Mouse (Mus musculus) lung, postnatal 4 days (tissue): ENCODE measurements around the gene Tpcn1.

Experiments
- DNase-seq, 2 experiments: peaks; one replicate each; pipeline ENCODE4 v3.0.0; 2021

Gene Tpcn1

GRCm38 (mm10) chr5:120607335-120607734 is 18.9 kb upstream of the Tpcn1 start:
- DNase-seq, result no peak

GRCm38 (mm10) chr5:120606590-120607200 is 18.2 kb upstream of the Tpcn1 start:
- DNase-seq, result peak in 1 of 2 experiments; percentile 22

GRCm38 (mm10) chr5:120605688-120606087 is 17.2 kb upstream of the Tpcn1 start:
- peak; percentile 79 to 90 for DNase-seq

- no peak for DNase-seq
These were observed 16.8 kb upstream of the Tpcn1 start for GRCm38 (mm10) chr5:120605241-120605661.

GRCm38 (mm10) chr5:120604839-120605238 is 16.4 kb upstream of the Tpcn1 start:
- peak; percentile 74 to 86 for DNase-seq

- no peak for DNase-seq
These were observed 15.0 kb upstream of the Tpcn1 start for GRCm38 (mm10) chr5:120603515-120603914.

- no peak for DNase-seq
These were observed 13.7 kb upstream of the Tpcn1 start for GRCm38 (mm10) chr5:120602210-120602609.

- no peak for DNase-seq
These were observed 12.6 kb upstream of the Tpcn1 start for GRCm38 (mm10) chr5:120600946-120601668.

GRCm38 (mm10) chr5:120599625-120600024 is 11.2 kb upstream of the Tpcn1 start:
- DNase-seq, result no peak

GRCm38 (mm10) chr5:120594485-120594884 is 6.0 kb upstream of the Tpcn1 start:
- DNase-seq, result no peak

- DNase-seq, result no peak
These were observed 3.7 kb upstream of the Tpcn1 start for GRCm38 (mm10) chr5:120592141-120592540.

- DNase-seq, result peak in 1 of 2 experiments; percentile 48
These were observed 2.0 kb upstream of the Tpcn1 start for GRCm38 (mm10) chr5:120590356-120591010.

GRCm38 (mm10) chr5:120587940-120588568 is 419 bp downstream of the Tpcn1 start:
- DNase-seq, result peak in 1 of 2 experiments; percentile 23

- peak; percentile 62 to 70 for DNase-seq
These were observed 902 bp downstream of the Tpcn1 start for GRCm38 (mm10) chr5:120587616-120587926.

- peak in 1 of 2 experiments; percentile 35 for DNase-seq
These were observed 1.5 kb downstream of the Tpcn1 start for GRCm38 (mm10) chr5:120586741-120587615.

- peak in 1 of 2 experiments; percentile 23 for DNase-seq
These were observed 3.5 kb downstream of the Tpcn1 start for GRCm38 (mm10) chr5:120584968-120585367.

- no peak for DNase-seq
These were observed 5.0 kb downstream of the Tpcn1 start for GRCm38 (mm10) chr5:120583511-120583910.

- peak in 1 of 2 experiments; percentile 22 for DNase-seq
These were observed 6.5 kb downstream of the Tpcn1 start for GRCm38 (mm10) chr5:120582002-120582401.

- no peak for DNase-seq
These were observed 8.4 kb downstream of the Tpcn1 start for GRCm38 (mm10) chr5:120579898-120580626.

- DNase-seq, result peak; percentile 24 to 45
These were observed 9.1 kb downstream of the Tpcn1 start for GRCm38 (mm10) chr5:120579211-120579897.

- peak; percentile 63 to 69 for DNase-seq
These were observed 9.9 kb downstream of the Tpcn1 start for GRCm38 (mm10) chr5:120578504-120579081.
